Mouse (Mus musculus) layer of hippocampus, adult 2 months (tissue): Measurements from ENCODE around the gene Itpkb. TPM values are rescaled to one million over a fixed set of nuclear protein-coding genes. Genes with fewer than 3 reads are reported as not detected.
"Not testable (repeated sequence)": the region's sequence is repeated elsewhere in the genome, so short reads cannot be mapped to it uniquely, and the experiment has no call there.

Experiments used
- DNase-seq, 2 experiments: peaks; one replicate each; pipeline ENCODE4 v3.0.0; 2022; ENCODE audit warnings: low spot score in 2 of 2
- H3K27ac ChIP-seq: fragments of 200-600 bp; 2 replicates; pipeline ENCODE4 v1.8.1; 2022
- H3K4me3 ChIP-seq: fragments of 200-600 bp; 2 replicates; pipeline ENCODE4 v1.8.1; 2022; ENCODE audit warnings: mild to moderate bottlenecking
- CTCF ChIP-seq: fragments of 200-600 bp; conservative IDR thresholded peaks from 2 replicates; pipeline ENCODE4 v1.8.1; 2022; ENCODE audit warnings: antibody characterized with exemption, mild to moderate bottlenecking, moderate library complexity
- total RNA-seq, 2 experiments: library from RNA; stranded (reverse); gene quantifications; 2 replicates each; pipeline ENCODE4 v1.2.3; 2021

Itpkb gene
- total RNA-seq, 2 experiments from 2014 or later, result 26.3 to 28.3 TPM

DNA sequence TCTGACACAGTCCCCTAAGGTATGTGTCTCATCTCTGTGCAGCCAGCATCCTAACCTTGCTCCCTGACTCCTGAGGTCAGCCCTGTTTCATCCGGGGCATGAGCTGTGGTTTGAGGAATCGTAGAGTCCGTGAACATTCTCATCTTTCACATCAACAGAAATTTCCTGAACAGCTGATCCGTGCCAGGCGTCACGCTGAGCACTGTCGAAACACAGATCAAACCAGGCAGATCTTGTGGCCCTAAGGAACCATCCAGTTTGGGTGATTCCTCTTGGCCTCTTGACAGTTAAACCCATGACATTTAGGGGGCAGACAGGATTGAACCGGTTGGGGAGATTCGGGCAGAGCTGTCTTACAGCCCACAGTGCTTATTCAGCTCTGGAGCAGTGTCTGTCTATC, 38.4 kb downstream of the Itpkb start:
- TF ChIP-seq CTCF, result no peak
- H3K27ac ChIP-seq, result no peak overlapping the region
- no peak overlapping the region for H3K4me3 ChIP-seq
- no peak for DNase-seq

DNA sequence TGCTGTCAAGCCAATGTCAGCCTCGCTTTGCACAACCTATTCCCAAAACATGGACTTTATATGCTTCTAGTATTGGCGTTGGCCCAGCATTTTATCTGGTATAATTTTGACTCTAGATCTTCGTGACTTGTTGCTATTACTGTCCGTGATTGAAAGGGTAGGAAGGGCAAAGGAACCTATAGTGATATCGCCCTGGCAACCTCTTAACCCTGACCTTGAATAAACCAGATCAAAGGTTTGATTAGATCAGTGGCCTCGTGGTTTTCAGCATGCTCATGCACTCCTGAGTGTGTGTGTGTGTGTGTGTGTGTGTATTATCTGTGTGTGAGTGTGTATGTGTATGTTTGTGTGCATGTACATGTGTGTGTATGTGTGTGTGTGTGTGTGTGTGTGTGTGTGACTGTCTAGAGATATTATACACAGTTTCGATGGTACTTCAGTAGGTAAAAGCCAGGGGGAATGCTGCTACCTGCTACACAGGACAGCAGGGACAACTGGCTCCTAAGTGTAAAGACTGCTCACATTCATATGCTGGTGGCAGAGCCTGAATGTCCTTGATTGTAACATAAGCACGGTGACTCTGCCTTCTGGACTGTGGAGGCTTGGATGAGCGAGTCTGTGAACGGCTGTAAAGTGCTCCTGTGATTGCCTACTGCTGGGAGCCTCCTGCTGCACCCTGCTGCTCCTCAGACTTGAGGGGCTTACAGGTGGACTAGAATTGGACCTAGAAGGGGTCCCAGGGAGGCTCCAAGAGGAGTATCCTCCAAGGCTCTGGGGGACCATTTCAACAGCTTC, 40.8 kb downstream of the Itpkb start:
- TF ChIP-seq CTCF, result no peak
- H3K4me3 ChIP-seq, result no peak overlapping the region
- DNase-seq, result no peak
- no peak overlapping the region for H3K27ac ChIP-seq

DNA sequence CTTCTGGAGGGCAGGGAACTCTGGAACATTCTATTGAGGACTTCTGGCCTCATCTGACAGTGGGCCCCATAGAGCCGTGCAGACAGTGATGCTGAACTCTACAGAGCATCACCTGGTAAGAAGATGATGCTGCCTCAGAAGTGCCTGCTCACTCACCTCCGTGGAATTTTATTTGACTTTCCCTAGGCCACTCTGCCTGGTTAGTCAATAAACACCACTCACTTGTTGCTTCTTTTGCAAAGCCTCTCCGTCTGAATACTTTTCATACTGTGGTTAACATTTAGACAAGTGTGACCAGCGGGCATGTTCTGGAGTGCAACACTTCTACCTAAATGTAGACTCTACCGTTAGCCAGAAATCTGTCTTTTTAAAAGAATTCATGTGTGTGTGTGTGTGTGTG, 42.0 kb downstream of the Itpkb start:
- not testable (repeated sequence) for DNase-seq, H3K4me3 ChIP-seq, H3K27ac ChIP-seq

DNA sequence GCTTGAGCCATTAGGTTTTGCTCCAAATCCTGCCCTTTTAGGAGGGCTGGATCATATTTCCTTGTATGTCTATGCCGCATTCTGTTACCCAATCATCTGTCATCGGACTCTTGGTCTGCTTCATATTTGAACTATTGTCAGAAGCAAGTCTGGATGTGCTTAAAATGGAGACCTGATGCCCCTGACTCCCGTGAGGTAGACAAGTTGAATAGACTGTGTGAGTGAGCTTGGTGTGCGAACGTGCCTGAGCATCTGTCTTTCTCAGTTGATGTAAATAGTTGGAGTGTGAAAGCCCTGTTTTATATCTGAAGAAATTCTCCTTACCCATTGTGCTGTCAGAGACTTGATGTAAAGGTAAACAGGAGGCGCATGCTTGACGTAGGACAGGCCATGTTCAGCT, 46.3 kb downstream of the Itpkb start:
- DNase-seq, result no peak
- peak overlapping the region; percentile 59 for H3K27ac ChIP-seq
- no peak for TF ChIP-seq CTCF
- H3K4me3 ChIP-seq, result no peak overlapping the region

DNA sequence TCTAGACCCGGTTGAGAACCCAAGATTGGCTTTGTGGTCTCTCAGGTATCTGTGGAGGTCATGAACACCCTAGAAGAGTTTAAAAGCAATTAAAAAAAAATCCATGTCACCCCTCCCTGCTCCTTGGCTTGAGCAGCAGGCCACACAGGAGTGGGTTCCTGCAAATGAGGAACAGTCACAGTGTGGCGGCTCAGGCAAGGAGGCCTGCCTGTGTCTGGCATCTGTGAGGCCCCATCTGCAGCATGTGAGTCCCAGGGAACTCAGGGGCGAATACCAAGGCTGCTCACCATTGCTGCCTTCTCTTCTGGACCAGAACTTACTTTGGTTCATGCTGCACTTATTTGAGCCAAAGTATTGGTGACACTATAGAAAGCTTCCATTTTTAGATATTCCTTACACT, 49.3 kb downstream of the Itpkb start:
- no peak overlapping the region for H3K4me3 ChIP-seq
- H3K27ac ChIP-seq, result 0 out of 2 replicates have a peak overlapping the region, but pooled peaks have one; percentile 15
- DNase-seq, result no peak
- no peak for TF ChIP-seq CTCF

DNA sequence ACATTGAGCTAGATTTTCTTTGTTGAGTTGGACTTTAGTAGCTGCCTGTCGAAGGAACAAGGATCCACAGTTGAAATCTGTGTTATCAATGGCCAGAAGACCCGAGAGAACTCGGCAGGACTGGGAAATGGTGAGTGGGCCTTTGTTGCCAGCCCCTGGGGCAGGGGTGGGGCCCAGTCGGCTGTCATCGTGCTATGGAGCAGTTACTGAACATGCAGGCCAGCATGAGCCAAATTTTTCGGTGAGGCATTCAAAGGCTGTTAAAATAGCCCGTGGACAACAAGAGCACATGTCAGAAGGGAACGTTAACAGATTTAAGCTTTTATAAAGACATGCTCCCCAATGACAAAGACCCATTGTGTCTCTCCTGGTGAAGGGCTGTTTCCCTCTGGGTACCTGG, 52.1 kb downstream of the Itpkb start:
- no peak for TF ChIP-seq CTCF
- peak overlapping the region; percentile 86 for H3K27ac ChIP-seq
- H3K4me3 ChIP-seq, result no peak overlapping the region
- no peak for DNase-seq

DNA sequence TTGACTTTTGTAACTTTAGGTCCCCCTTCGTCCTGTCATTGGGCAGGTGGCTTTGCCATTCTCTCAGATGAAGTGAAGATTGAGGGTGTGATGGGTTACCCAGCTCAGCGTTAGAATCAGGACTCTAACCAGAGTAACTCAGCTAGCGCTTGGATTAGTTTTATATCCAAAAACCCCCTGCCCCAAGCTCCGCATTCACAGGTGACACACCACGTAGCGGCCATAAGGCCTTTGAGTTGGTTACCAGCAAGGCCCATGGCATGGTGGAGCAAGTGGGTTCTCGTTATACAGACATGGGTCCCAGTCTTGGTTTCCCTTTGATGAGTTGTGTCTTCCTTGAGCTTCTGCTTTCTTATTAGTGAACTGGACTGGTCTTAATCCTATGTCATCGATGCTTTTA, 53.6 kb downstream of the Itpkb start:
- no peak overlapping the region for H3K4me3 ChIP-seq
- TF ChIP-seq CTCF, result no peak
- DNase-seq, result no peak
- H3K27ac ChIP-seq, result peak overlapping the region; percentile 86

DNA sequence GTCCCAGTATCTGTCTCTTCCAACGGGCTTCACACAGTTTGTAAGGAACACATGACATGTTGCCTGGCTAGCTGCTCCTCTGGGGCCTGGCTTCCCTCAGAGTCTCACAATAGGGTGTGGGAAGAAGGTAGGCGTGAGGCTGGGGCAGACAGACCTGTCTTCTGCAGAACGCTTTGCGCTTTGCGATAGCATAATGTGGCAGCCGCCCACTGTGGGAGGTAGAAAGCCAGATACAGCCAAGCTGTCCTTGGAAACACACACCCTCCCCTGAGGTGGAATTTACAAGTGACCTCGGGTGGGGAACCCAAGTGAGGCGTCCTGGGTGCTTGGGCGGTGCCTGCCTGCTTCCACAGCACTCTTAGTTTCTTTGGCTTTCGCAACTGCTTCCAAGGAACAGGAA, 54.2 kb downstream of the Itpkb start:
- DNase-seq, result peak; percentile 56 to 70
- Histone ChIP-seq H3K4me3 (no peak overlapping the region), H3K27ac (peak overlapping the region; percentile 86)
- TF ChIP-seq CTCF, result no peak

DNA sequence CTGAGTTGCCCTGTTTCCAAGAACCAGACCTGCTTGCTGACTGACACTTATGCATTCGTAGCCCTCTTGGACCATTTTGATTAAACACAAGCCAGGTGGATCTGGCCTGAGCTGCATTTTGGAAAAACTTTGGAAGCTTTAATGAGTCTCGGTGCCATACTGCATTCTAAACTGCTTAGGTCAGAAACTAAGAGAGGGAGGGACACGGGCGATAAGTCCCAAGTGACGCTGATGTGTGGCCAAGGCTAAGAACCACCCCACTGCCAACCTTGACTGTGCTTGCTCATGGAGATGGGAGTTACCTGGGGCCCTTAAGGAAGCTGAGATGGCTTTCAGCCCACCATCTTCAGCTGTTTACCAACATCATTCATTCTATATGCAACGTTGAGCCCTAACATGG, 55.0 kb downstream of the Itpkb start:
- Histone ChIP-seq H3K4me3 (no peak overlapping the region), H3K27ac (peak overlapping the region; percentile 86)
- TF ChIP-seq CTCF, result no peak
- DNase-seq, result no peak

DNA sequence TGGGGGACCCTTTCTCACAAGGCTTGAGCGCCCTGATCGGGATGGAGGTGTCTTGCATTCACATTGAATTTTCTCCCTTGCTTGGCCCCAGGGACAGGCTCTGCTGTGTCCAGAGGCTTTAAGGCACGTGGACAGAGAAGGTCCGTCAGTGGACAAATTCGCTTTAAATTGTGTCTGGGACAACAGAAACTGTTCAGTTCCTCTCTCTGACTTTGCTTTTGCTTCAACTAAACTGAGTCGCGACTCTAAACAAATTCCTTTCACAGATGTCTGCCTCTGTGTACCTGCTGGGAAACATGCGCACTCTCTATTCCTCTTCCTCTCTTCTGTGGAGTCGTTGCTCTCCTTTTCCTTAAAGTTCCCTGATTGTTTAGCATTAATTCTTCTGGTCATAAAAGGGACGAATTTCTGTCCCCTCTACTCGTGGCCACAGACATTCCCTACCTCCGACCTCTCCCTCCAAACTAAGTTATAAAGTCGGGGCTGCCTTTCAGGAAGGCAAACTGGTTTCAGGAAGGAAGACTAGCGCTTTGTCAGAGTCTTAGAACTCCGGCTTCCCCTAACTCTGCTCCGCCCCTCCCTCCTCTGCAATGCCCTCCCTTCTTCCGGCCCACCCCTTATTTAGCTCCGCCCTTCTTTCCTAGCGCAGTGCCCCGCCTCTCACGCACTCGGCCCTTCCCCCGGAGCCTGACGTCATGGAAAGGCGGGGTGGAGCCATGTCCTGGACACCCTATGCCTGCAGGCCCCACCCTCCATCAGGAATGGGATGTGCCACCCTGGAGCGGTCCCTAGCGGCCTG, 56.9 kb downstream of the Itpkb start:
- H3K27ac ChIP-seq, result peak overlapping the region; percentile 80
- peak; percentile 86 for TF ChIP-seq CTCF

DNA sequence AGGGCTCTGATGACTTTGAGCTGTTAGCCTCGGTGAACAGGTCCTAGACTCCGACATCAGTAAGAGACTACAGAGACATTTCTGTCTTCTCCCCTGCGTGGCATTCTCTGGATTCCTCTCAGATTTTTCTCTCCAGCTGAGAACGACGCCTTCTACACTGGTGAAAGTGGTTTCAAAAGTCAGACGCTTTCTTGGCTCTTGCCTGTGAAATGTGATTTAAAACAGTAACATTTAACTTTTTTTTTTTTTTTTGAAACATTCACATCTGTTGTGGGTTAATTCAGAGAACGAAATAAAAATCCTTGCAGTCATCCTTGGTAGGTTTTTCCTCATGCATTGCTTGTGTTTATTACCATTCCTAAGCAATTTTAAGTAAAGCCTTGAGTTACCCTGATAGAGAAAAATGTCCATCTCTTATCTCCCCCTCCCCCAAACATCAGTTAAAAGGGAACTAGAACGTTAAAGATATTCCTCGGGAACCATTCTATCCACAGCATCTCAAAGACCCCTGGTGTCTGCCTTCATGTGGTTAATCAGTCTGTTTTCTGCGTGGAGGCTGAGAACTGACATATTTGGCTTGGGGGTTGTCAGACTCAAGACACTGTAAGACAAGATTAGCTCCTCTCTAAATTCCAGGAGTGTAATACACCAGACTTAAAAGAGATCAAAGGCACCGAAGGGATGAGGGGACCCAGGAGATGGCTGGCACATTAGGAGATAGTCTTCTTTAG, 57.6 kb downstream of the Itpkb start:
- H3K27ac ChIP-seq, result peak overlapping the region; percentile 80
- no peak for DNase-seq
- peak overlapping the region; percentile 53 for H3K4me3 ChIP-seq
- no peak; the same call in 1 of the 2 replicates for TF ChIP-seq CTCF

More for the DNA sequence above, 56.9 kb downstream of the Itpkb start:
- peak; percentile 100 for DNase-seq
- peak overlapping the region; percentile 53 for H3K4me3 ChIP-seq

DNA sequence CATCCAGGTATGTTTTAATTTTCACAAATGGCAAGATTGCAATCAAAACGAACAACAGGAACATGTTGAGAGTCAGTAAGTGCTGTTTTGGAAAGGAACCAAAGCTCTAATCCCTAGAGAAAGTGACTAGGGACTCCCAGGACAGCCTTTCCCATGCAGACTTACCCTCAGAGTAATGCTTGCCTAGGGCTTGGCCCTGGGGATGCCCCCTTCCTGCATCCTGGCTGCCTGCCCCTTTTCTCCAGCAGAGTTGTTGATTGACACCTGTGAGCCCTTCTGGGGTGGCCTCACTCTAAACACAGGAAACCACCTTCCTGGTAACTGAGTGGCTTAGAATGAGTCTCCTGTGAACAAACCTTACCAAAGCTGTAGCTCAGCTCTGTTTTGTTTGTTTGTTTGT, 58.2 kb downstream of the Itpkb start:
- TF ChIP-seq CTCF, result no peak
- no peak overlapping the region for H3K4me3 ChIP-seq
- H3K27ac ChIP-seq, result peak overlapping the region; percentile 80
- no peak for DNase-seq

DNA sequence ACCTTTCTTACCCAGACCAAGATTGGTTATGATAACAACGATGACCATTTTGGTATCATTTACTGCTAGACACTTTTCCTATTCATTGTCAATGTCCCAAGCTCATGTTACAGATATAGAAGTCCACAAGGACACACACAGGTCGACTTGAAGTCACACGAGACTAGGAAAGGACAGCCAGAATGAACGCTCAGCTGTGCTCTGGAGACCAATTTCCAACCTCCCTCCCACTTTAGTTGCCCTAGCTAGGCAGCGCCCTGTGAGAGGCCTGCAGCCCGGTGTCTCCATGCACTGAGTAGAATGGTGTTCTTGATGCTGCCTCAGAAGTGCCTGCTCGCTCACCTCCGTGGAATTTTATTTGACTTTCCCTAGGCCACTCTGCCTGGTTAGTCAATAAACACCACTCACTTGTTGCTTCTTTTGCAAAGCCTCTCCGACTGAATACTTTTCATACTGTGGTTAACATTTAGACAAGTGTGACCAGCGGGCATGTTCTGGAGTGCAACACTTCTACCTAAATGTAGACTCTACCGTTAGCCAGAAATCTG, 59.0 kb downstream of the Itpkb start:
- peak overlapping the region; percentile 80; the same call in 1 of the 2 replicates for H3K27ac ChIP-seq
- DNase-seq, H3K4me3 ChIP-seq: not testable (repeated sequence)
